Mouse (Mus musculus): ENCODE measurements around the gene Srcin1. TPM values are rescaled to one million over a fixed set of nuclear protein-coding genes. Genes with fewer than 3 reads are reported as not detected.
A peak's percentile ranks its signal among the peaks of the same experiment; 100 is the strongest.

Gene Srcin1
- total and polyA plus RNA-seq, 2 experiments from 2014 or later = not detected

DNA sequence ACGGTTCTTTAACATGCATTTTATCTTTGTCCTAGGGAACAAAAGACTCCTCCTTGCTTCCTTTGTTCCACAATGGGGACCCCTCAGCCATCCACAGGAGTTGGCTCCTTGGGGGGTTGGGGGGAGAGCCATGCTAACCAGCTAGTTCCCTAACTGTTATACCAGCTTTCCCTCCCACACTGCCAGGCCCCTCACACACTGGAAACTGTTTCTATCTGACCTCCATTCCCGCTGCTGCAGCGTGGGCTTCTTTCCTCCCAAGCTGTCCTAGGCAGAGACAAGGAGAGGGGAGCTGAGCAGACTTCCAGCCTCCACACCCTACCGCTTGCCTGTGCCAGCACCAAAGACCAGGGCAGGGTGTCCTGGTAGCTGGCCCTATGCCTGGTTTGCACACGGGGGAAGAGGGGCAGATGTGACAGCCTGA, 6.7 kb downstream of the Srcin1 start:
- no peak for DNase-seq (ENCODE audit: low spot score)
- Histone ChIP-seq H3K4me1 (ENCODE audit: control insufficient read depth, insufficient read depth) (0 out of 2 replicates have a peak, but pooled peaks cover 4% of the 10 kb centered on the region), H3K36me3 (replicated peaks; ENCODE audit: control insufficient read depth, insufficient read depth, low read length) (no peaks in the 10 kb centered on the region), H3K9me3 (replicated peaks; ENCODE audit: control insufficient read depth, low read length) (no peaks in the 10 kb centered on the region), H3K27me3 (ENCODE audit: control insufficient read depth, insufficient read depth, low read length) (peaks cover 85% of the 10 kb centered on the region), H3K4me3 (ENCODE audit: low read depth, low read length) (no peak overlapping the region), H3K4me2 (ENCODE audit: low read depth, low read length) (no peak overlapping the region), H3K27ac (ENCODE audit: low read depth) (no peak overlapping the region), H3K9ac (replicated peaks; ENCODE audit: low read depth, low read length) (no peak overlapping the region)
- 37% methylated on average over 5 of the region's 5 CpGs for WGBS
- no peak for ATAC-seq (ENCODE audit: insufficient read depth, low read depth)
- no peak for TF ChIP-seq EP300 (IDR thresholded peaks at IDR 0.05; ENCODE audit: low read depth)
- TF ChIP-seq CTCF (IDR thresholded peaks at IDR 0.05; ENCODE audit: low read depth) = no peak

DNA sequence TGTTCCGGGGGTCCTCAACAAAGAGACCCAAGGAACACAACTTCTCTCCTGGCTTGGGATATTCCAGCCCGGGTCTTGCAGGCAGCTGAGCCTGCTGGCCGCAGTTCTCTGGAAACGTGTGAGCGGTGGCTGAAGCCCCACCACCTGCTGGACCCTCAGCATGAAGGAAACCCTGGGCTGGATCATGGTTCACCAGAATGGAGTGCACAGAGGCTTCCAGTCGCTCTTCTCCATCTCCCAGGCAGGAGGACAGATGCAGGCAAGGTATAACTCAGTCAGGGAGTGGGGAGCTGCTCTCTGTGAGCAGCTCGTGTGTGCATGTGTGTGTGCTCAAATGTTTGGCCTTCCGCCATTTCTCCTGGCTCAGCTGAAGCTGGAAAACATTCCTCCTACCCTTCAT, 7.3 kb downstream of the Srcin1 start:
- TF ChIP-seq CTCF (IDR thresholded peaks at IDR 0.05; ENCODE audit: low read depth) (no peak), EP300 (IDR thresholded peaks at IDR 0.05; ENCODE audit: low read depth) (no peak)
- no peak overlapping the region for H3K9ac ChIP-seq (replicated peaks; ENCODE audit: low read depth, low read length)
- 7% methylated on average over 8 of the region's 8 CpGs for WGBS
- ATAC-seq (ENCODE audit: insufficient read depth, low read depth) = peak; percentile 87
- H3K4me3 ChIP-seq (ENCODE audit: low read depth, low read length) = no peak overlapping the region
- no peaks in the 10 kb centered on the region for H3K9me3 ChIP-seq (replicated peaks; ENCODE audit: control insufficient read depth, low read length)
- H3K4me2 ChIP-seq (ENCODE audit: low read depth, low read length) = no peak overlapping the region
- H3K36me3 ChIP-seq (replicated peaks; ENCODE audit: control insufficient read depth, insufficient read depth, low read length) = no peaks in the 10 kb centered on the region
- H3K27me3 ChIP-seq (ENCODE audit: control insufficient read depth, insufficient read depth, low read length) = peaks cover 85% of the 10 kb centered on the region
- peak; percentile 88 for DNase-seq (ENCODE audit: low spot score)
- no peak overlapping the region for H3K27ac ChIP-seq (ENCODE audit: low read depth)
- H3K4me1 ChIP-seq (ENCODE audit: control insufficient read depth, insufficient read depth) = 0 out of 2 replicates have a peak, but pooled peaks cover 4% of the 10 kb centered on the region

DNA sequence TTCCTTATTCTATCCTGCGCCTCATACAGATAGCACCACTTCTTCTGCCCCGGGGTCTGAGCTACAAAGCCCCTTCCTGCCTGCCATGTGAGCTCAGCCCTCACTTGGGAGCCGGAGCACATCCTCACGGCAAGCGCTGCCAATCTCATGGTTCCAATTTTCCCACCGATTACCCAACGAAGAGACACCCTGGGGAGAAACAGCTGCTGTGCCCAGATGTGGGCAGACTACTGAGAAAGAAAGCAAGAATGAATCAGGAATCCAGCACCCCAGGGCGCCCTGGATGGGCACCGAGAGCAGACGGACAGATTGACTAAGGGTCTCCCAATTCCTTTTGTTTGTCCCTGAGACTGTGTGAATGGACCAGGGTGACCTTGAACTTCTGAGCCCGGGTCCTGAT, 8.5 kb downstream of the Srcin1 start:
- ATAC-seq (ENCODE audit: insufficient read depth, low read depth) (no peak), DNase-seq (ENCODE audit: low spot score) (no peak)
- H3K4me1 ChIP-seq (ENCODE audit: control insufficient read depth, insufficient read depth) = 0 out of 2 replicates have a peak, but pooled peaks cover 4% of the 10 kb centered on the region
- no peak for TF ChIP-seq CTCF (IDR thresholded peaks at IDR 0.05; ENCODE audit: low read depth)
- no peak for TF ChIP-seq EP300 (IDR thresholded peaks at IDR 0.05; ENCODE audit: low read depth)
- no peak overlapping the region for H3K4me3 ChIP-seq (ENCODE audit: low read depth, low read length)
- no peaks in the 10 kb centered on the region for H3K9me3 ChIP-seq (replicated peaks; ENCODE audit: control insufficient read depth, low read length)
- WGBS = 30% methylated on average over 11 of the region's 11 CpGs
- no peak overlapping the region for H3K27ac ChIP-seq (ENCODE audit: low read depth)
- no peaks in the 10 kb centered on the region for H3K36me3 ChIP-seq (replicated peaks; ENCODE audit: control insufficient read depth, insufficient read depth, low read length)
- peaks cover 82% of the 10 kb centered on the region for H3K27me3 ChIP-seq (ENCODE audit: control insufficient read depth, insufficient read depth, low read length)
- H3K9ac ChIP-seq (replicated peaks; ENCODE audit: low read depth, low read length) = no peak overlapping the region
- no peak overlapping the region for H3K4me2 ChIP-seq (ENCODE audit: low read depth, low read length)

DNA sequence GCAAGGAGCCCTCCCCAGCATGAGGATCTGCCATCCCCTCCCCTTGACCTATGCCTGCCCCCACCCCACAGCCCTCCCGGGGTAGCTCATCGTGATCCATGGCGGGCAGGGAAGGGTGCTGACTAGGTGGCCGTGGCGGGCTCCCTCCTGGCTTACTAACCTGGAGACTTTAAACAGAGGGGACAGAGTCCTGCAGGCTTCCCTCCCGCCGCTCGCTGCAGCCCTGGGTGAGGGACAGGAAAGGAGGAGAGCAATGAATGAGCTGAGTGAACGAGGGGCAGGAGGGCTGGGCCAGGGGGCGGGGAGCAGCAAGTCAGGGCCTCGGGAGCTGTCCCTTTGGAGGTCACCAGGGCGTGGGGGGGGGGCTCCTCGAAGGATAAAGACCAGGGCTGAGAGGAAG, 9.4 kb downstream of the Srcin1 start:
- no peak for ATAC-seq (ENCODE audit: insufficient read depth, low read depth)
- Histone ChIP-seq H3K9me3 (replicated peaks; ENCODE audit: control insufficient read depth, low read length) (no peaks in the 10 kb centered on the region), H3K27ac (ENCODE audit: low read depth) (no peak overlapping the region), H3K4me3 (ENCODE audit: low read depth, low read length) (no peak overlapping the region), H3K9ac (replicated peaks; ENCODE audit: low read depth, low read length) (no peak overlapping the region), H3K4me2 (ENCODE audit: low read depth, low read length) (no peak overlapping the region), H3K27me3 (ENCODE audit: control insufficient read depth, insufficient read depth, low read length) (peaks cover 75% of the 10 kb centered on the region), H3K4me1 (ENCODE audit: control insufficient read depth, insufficient read depth) (0 out of 2 replicates have a peak, but pooled peaks cover 4% of the 10 kb centered on the region), H3K36me3 (replicated peaks; ENCODE audit: control insufficient read depth, insufficient read depth, low read length) (no peaks in the 10 kb centered on the region)
- WGBS = 10% methylated on average over 13 of the region's 13 CpGs
- no peak for DNase-seq (ENCODE audit: low spot score)
- TF ChIP-seq EP300 (IDR thresholded peaks at IDR 0.05; ENCODE audit: low read depth) (no peak), CTCF (IDR thresholded peaks at IDR 0.05; ENCODE audit: low read depth) (no peak)

DNA sequence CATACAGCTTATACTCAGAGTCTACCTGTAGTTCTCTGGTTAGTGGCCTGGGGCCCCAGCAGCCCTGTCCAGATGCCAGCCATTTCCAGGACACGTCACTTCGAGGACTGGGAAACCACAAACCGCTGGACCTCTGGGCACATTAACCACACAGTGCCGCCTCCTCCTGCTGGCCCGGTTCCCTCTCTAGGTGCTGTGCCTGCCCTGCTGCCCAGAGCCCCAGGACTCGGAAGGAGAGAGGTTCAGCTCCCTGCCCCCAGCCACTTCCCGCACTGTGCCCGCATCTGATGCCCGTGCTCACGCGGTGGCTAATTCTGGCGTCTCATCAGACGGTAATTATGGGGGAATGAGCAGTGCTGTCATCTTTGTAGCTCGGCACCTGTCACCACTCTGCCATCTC, 12.3 kb downstream of the Srcin1 start:
- Histone ChIP-seq H3K9me3 (replicated peaks; ENCODE audit: control insufficient read depth, low read length) (no peaks in the 10 kb centered on the region), H3K4me3 (ENCODE audit: low read depth, low read length) (no peak overlapping the region), H3K4me1 (ENCODE audit: control insufficient read depth, insufficient read depth) (0 out of 2 replicates have a peak, but pooled peaks cover 4% of the 10 kb centered on the region), H3K4me2 (ENCODE audit: low read depth, low read length) (no peak overlapping the region), H3K36me3 (replicated peaks; ENCODE audit: control insufficient read depth, insufficient read depth, low read length) (no peaks in the 10 kb centered on the region), H3K27me3 (ENCODE audit: control insufficient read depth, insufficient read depth, low read length) (peaks cover 66% of the 10 kb centered on the region), H3K27ac (ENCODE audit: low read depth) (no peak overlapping the region), H3K9ac (replicated peaks; ENCODE audit: low read depth, low read length) (no peak overlapping the region)
- DNase-seq (ENCODE audit: low spot score) (no peak), ATAC-seq (ENCODE audit: insufficient read depth, low read depth) (no peak)
- TF ChIP-seq CTCF (IDR thresholded peaks at IDR 0.05; ENCODE audit: low read depth) (no peak), EP300 (IDR thresholded peaks at IDR 0.05; ENCODE audit: low read depth) (no peak)
- WGBS = 41% methylated on average over 14 of the region's 14 CpGs

DNA sequence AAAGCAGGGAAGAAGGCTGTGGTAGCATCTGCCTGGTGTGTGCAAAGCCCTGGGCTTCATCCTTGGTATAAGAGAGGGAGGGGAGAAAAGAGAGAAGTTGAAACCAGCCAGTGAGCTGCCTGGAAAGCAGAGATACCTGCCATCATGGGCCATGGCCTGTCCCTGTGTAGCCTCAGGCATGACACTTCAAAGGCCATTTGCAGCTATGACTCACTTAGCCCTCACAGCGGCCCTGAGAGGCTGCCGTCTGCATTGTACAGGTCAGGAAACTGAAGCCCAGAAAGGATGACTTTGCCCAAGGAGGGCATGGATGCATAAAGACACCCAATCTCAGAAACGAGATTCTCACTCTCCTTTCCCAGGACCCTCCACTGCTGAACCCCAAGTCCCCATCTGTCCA, 13.4 kb downstream of the Srcin1 start:
- DNase-seq (ENCODE audit: low spot score) (no peak), ATAC-seq (ENCODE audit: insufficient read depth, low read depth) (no peak)
- no peak for TF ChIP-seq CTCF (IDR thresholded peaks at IDR 0.05; ENCODE audit: low read depth)
- no peak for TF ChIP-seq EP300 (IDR thresholded peaks at IDR 0.05; ENCODE audit: low read depth)
- no peaks in the 10 kb centered on the region for H3K9me3 ChIP-seq (replicated peaks; ENCODE audit: control insufficient read depth, low read length)
- peaks cover 67% of the 10 kb centered on the region for H3K27me3 ChIP-seq (ENCODE audit: control insufficient read depth, insufficient read depth, low read length)
- no peaks in the 10 kb centered on the region for H3K36me3 ChIP-seq (replicated peaks; ENCODE audit: control insufficient read depth, insufficient read depth, low read length)
- H3K4me1 ChIP-seq (ENCODE audit: control insufficient read depth, insufficient read depth) = no peaks in the 10 kb centered on the region
- 37% methylated on average over 3 of the region's 3 CpGs for WGBS
- no peak overlapping the region for H3K27ac ChIP-seq (ENCODE audit: low read depth)
- no peak overlapping the region for H3K9ac ChIP-seq (replicated peaks; ENCODE audit: low read depth, low read length)
- H3K4me2 ChIP-seq (ENCODE audit: low read depth, low read length) = no peak overlapping the region
- no peak overlapping the region for H3K4me3 ChIP-seq (ENCODE audit: low read depth, low read length)

Measured in heart, postnatal 0 days (tissue).